Mouse (Mus musculus) MEL (cell line): ENCODE measurements around the gene Pou2f2. TPM values are rescaled to one million over a fixed set of nuclear protein-coding genes. Genes with fewer than 3 reads are reported as not detected.

Experiments used
- DNase-seq: peaks from one replicate; pipeline ENCODE4 v3.0.0; 2011; ENCODE audit warnings: low read depth, low spot score
- H3K27ac ChIP-seq: 2 replicates; pipeline ENCODE4 v1.5.1; 2012; ENCODE audit warnings: low read depth, mild to moderate bottlenecking, control low read depth, low read length, moderate library complexity; ENCODE audit not compliant: control insufficient read depth
- H3K27me3 ChIP-seq, 2 experiments: fragments of 150-350 bp in 1 of 2; sonication (generic) in 1 of 2; 2 replicates each; pipeline ENCODE4 v1.6.1; 2012; ENCODE audit warnings: low read length in 2 of 2, mild to moderate bottlenecking in 2 of 2, improper control_type of control experiment in 1 of 2, moderate library complexity in 1 of 2; ENCODE audit not compliant: insufficient read depth in 2 of 2, control insufficient read depth in 1 of 2
- H3K36me3 ChIP-seq, 2 experiments: 2 replicates each; pipeline ENCODE4 v1.6.1; 2012 to 2014; ENCODE audit warnings: low read length in 2 of 2, improper control_type of control experiment in 1 of 2, inconsistent platforms in 1 of 2, mild to moderate bottlenecking in 1 of 2; ENCODE audit not compliant: insufficient read depth in 2 of 2, control insufficient read depth in 1 of 2
- H3K4me1 ChIP-seq, 2 experiments: fragments of 150-350 bp in 1 of 2; sonication (generic) in 1 of 2; 2 replicates each; pipeline ENCODE4 v1.6.1; 2012; ENCODE audit warnings: low read length in 2 of 2, improper control_type of control experiment in 1 of 2, mild to moderate bottlenecking in 1 of 2; ENCODE audit not compliant: insufficient read depth in 2 of 2, control insufficient read depth in 1 of 2
- H3K4me3 ChIP-seq, 2 experiments: fragments of 150-350 bp in 1 of 2; sonication (generic) in 1 of 2; 2 replicates each; pipeline ENCODE4 v1.5.1; 2012; ENCODE audit warnings: low read depth in 2 of 2, low read length in 2 of 2, mild to moderate bottlenecking in 2 of 2, moderate library complexity in 2 of 2, control low read depth in 1 of 2, improper control_type of control experiment in 1 of 2; ENCODE audit not compliant: control insufficient read depth in 1 of 2, insufficient read depth in 1 of 2
- H3K79me2 ChIP-seq: 2 replicates; pipeline ENCODE4 v1.6.1; 2012; ENCODE audit warnings: mild to moderate bottlenecking, low read length, moderate library complexity; ENCODE audit not compliant: control insufficient read depth, poor library complexity, insufficient read depth
- H3K9ac ChIP-seq: 2 replicates; pipeline ENCODE4 v1.6.1; 2012; ENCODE audit warnings: low read depth, mild to moderate bottlenecking, control low read depth, low read length, moderate library complexity; ENCODE audit not compliant: control insufficient read depth, poor library complexity, severe bottlenecking
- H3K9me3 ChIP-seq: fragments of 150-350 bp; sonication (generic); replicated peaks from 2 replicates; pipeline ENCODE4 v1.6.1; 2012; ENCODE audit warnings: mild to moderate bottlenecking, low read length, improper control_type of control experiment, moderate library complexity; ENCODE audit not compliant: insufficient read depth
- CHD1 ChIP-seq: IDR thresholded peaks from 2 replicates; pipeline ENCODE4 v1.6.1; 2012; ENCODE audit warnings: low read depth, mild to moderate bottlenecking, inconsistent platforms, low read length, improper control_type of control experiment
- CHD2 ChIP-seq: IDR thresholded peaks from 2 replicates; pipeline ENCODE4 v1.6.1; 2011; ENCODE audit warnings: low read length, improper control_type of control experiment
- CTCF ChIP-seq, 3 experiments: IDR thresholded peaks in 2 of 3; conservative IDR thresholded peaks in 1 of 3; 2 replicates each; pipeline ENCODE4 v1.5.1; 2011 to 2012; ENCODE audit warnings: low read length in 3 of 3, low read depth in 2 of 3, mild to moderate bottlenecking in 2 of 3, improper control_type of control experiment in 1 of 3, inconsistent platforms in 1 of 3, mixed read lengths in 1 of 3, moderate library complexity in 1 of 3; ENCODE audit not compliant: control insufficient read depth in 1 of 3, insufficient read depth in 1 of 3, poor library complexity in 1 of 3, severe bottlenecking in 1 of 3
- ELF1 ChIP-seq: IDR thresholded peaks from 2 replicates; pipeline ENCODE4 v1.6.1; 2014; ENCODE audit warnings: low read depth, mild to moderate bottlenecking, inconsistent platforms, low read length, improper control_type of control experiment, moderate library complexity
- EP300 ChIP-seq, 2 experiments: IDR thresholded peaks; 2 replicates each; pipeline ENCODE4 v1.6.1; 2011; ENCODE audit warnings: improper control_type of control experiment in 2 of 2, low read length in 2 of 2, low read depth in 1 of 2, mild to moderate bottlenecking in 1 of 2
- ETS1 ChIP-seq: IDR thresholded peaks from 2 replicates; pipeline ENCODE4 v1.6.1; 2012; ENCODE audit warnings: low read depth, mild to moderate bottlenecking, inconsistent platforms, low read length, improper control_type of control experiment, moderate library complexity
- GABPA ChIP-seq: IDR thresholded peaks from 2 replicates; pipeline ENCODE4 v1.6.1; 2012; ENCODE audit warnings: low read depth, mild to moderate bottlenecking, inconsistent platforms, low read length, improper control_type of control experiment, moderate library complexity
- GATA1 ChIP-seq: IDR thresholded peaks from 2 replicates; pipeline ENCODE4 v1.6.1; 2011; ENCODE audit warnings: low read depth, low read length, improper control_type of control experiment
- HCFC1 ChIP-seq: IDR thresholded peaks from 2 replicates; pipeline ENCODE4 v1.6.1; 2012; ENCODE audit warnings: low read depth, mild to moderate bottlenecking, inconsistent platforms, low read length, improper control_type of control experiment, moderate library complexity
- MAFK ChIP-seq: IDR thresholded peaks from 2 replicates; pipeline ENCODE4 v1.6.1; 2011; ENCODE audit warnings: low read depth, mild to moderate bottlenecking, low read length, improper control_type of control experiment, borderline replicate concordance
- NELFE ChIP-seq: IDR thresholded peaks from 2 replicates; pipeline ENCODE4 v1.6.1; 2011; ENCODE audit warnings: low read depth, low read length, improper control_type of control experiment
- NRF1 ChIP-seq: IDR thresholded peaks from 2 replicates; pipeline ENCODE4 v1.6.1; 2014; ENCODE audit warnings: low read depth, mild to moderate bottlenecking, inconsistent platforms, low read length, improper control_type of control experiment, moderate library complexity; ENCODE audit not compliant: poor library complexity, insufficient read depth, severe bottlenecking
- POLR2A ChIP-seq, 2 experiments: IDR thresholded peaks; 2 replicates each; pipeline ENCODE4 v1.6.1; 2011 to 2012; ENCODE audit warnings: low read length in 2 of 2, mild to moderate bottlenecking in 2 of 2, control low read depth in 1 of 2, improper control_type of control experiment in 1 of 2, low read depth in 1 of 2, moderate library complexity in 1 of 2; ENCODE audit not compliant: control insufficient read depth in 1 of 2, insufficient read depth in 1 of 2, poor library complexity in 1 of 2
- POLR2AphosphoS5 ChIP-seq: IDR thresholded peaks from 2 replicates; pipeline ENCODE4 v1.6.1; 2012; ENCODE audit warnings: low read depth, borderline replicate concordance, mild to moderate bottlenecking, inconsistent platforms, low read length, moderate library complexity, mixed read lengths
- TAL1 ChIP-seq: IDR thresholded peaks from 2 replicates; pipeline ENCODE4 v1.6.1; 2012; ENCODE audit warnings: mild to moderate bottlenecking, inconsistent platforms, low read length, moderate library complexity, mixed read lengths
- UBTF ChIP-seq: IDR thresholded peaks from 2 replicates; pipeline ENCODE4 v1.6.1; 2012; ENCODE audit warnings: low read depth, mild to moderate bottlenecking, inconsistent platforms, low read length, improper control_type of control experiment, moderate library complexity, borderline replicate concordance; ENCODE audit not compliant: insufficient read depth
- USF2 ChIP-seq, 2 experiments: IDR thresholded peaks; 2 replicates each; pipeline ENCODE4 v1.6.1; 2011 to 2012; ENCODE audit warnings: improper control_type of control experiment in 2 of 2, low read length in 2 of 2, borderline replicate concordance in 1 of 2, inconsistent platforms in 1 of 2, low read depth in 1 of 2, mild to moderate bottlenecking in 1 of 2; ENCODE audit not compliant: insufficient read depth in 1 of 2
- ZKSCAN1 ChIP-seq: IDR thresholded peaks from 2 replicates; pipeline ENCODE4 v1.6.1; 2012; ENCODE audit warnings: low read depth, mild to moderate bottlenecking, inconsistent platforms, low read length, improper control_type of control experiment, moderate library complexity
- ZNF384 ChIP-seq: IDR thresholded peaks from 2 replicates; pipeline ENCODE4 v1.6.1; 2012; ENCODE audit warnings: low read depth, mild to moderate bottlenecking, inconsistent platforms, low read length, improper control_type of control experiment
- polyA plus RNA-seq, 2 experiments: library from polyadenylated mRNA; stranded (reverse) in 1 of 2; unstranded in 1 of 2; fragments of >175 nt in 1 of 2; fragments of >200 nt in 1 of 2; gene quantifications; 2 replicates each; pipeline versions ENCODE4 v1.2.1 to v1.2.4; 2012; ENCODE audit warnings: low replicate concordance in 2 of 2, low read depth in 1 of 2; ENCODE audit not compliant: insufficient read length in 2 of 2, insufficient read depth in 1 of 2, missing spikeins in 1 of 2
- total RNA-seq: library from RNA; depleted of rRNA; stranded (reverse); fragments of 300-350 nt; gene quantifications from 2 replicates; pipeline ENCODE4 v1.2.3, GENCODE M21; 2012

The Pou2f2 gene
- total and polyA plus RNA-seq, 3 experiments, result 0.73 to 6.4 TPM; not detected in 1

GRCm38 (mm10) chr7:25178317-25178716 is 1.2 kb downstream of the Pou2f2 start:
- Histone ChIP-seq H3K36me3 (peaks cover 0 to 2% of the 10 kb centered on the region in 2 experiments; a peak in 1 of 4 replicates), H3K27me3 (no peaks in the 10 kb centered on the region; a peak in 1 of 4 replicates), H3K27ac (no peak overlapping the region), H3K4me1 (peaks cover 0 to 6% of the 10 kb centered on the region in 2 experiments; a peak in 2 of 4 replicates), H3K4me3 (peak overlapping the region; percentile 55), H3K79me2 (no peaks in the 10 kb centered on the region; the same call in 1 of the 2 replicates), H3K9ac (peak overlapping the region; percentile 80), H3K9me3 (no peaks in the 10 kb centered on the region)
- DNase-seq, result peak; percentile 42
- TF ChIP-seq ZNF384 (peak; percentile 49; the same call in 1 of the 2 replicates), UBTF (0 out of 2 replicates have a peak, but pooled peaks have one; percentile 3), POLR2A (IDR thresholded peaks at IDR 0.05; ENCODE audit: control insufficient read depth in 1 of 2, insufficient read depth in 1 of 2, low read depth in 1 of 2, low read length in 2 of 2, poor library complexity in 1 of 2) (no peak)

- TF ChIP-seq POLR2AphosphoS5 (no peak), EP300 (IDR thresholded peaks at IDR 0.05; ENCODE audit: low read depth in 1 of 2, low read length in 2 of 2) (no peak), UBTF (no peak), MAFK (no peak), TAL1 (no peak), ZKSCAN1 (no peak), CHD1 (no peak), CTCF (IDR thresholded peaks at IDR 0.05 in 2 of 3, conservative IDR thresholded peaks at IDR 0.05 in 1 of 3; ENCODE audit: control insufficient read depth in 1 of 3, insufficient read depth in 1 of 3, low read depth in 2 of 3, low read length in 3 of 3, poor library complexity in 1 of 3, severe bottlenecking in 1 of 3) (no peak), CHD2 (no peak), ZNF384 (no peak)
- no peak overlapping the region for H3K27ac ChIP-seq
- H3K79me2 ChIP-seq, result no peaks in the 10 kb centered on the region; the same call in 1 of the 2 replicates
- H3K4me3 ChIP-seq, result no peak overlapping the region
- no peaks in the 10 kb centered on the region; a peak in 1 of 4 replicates for H3K27me3 ChIP-seq
- H3K9me3 ChIP-seq, result no peaks in the 10 kb centered on the region
- H3K36me3 ChIP-seq, result no peaks in the 10 kb centered on the region
- peaks cover 0 to 3% of the 10 kb centered on the region in 2 experiments; a peak in 1 of 4 replicates for H3K4me1 ChIP-seq
- no peak for DNase-seq
- H3K9ac ChIP-seq, result no peak overlapping the region
Observed at GRCm38 (mm10) chr7:25174343-25174742, 5.2 kb downstream of the Pou2f2 start.

GRCm38 (mm10) chr7:25172669-25173068 is 6.9 kb downstream of the Pou2f2 start:
- Histone ChIP-seq H3K27ac (no peak overlapping the region), H3K36me3 (no peaks in the 10 kb centered on the region), H3K9ac (no peak overlapping the region), H3K9me3 (no peaks in the 10 kb centered on the region), H3K79me2 (no peaks in the 10 kb centered on the region), H3K4me1 (no peaks in the 10 kb centered on the region), H3K27me3 (no peaks in the 10 kb centered on the region; a peak in 1 of 4 replicates), H3K4me3 (no peak overlapping the region)
- TF ChIP-seq CHD1 (no peak), GABPA (no peak), HCFC1 (no peak), UBTF (no peak), ELF1 (no peak), USF2 (IDR thresholded peaks at IDR 0.05; ENCODE audit: borderline replicate concordance in 1 of 2, insufficient read depth in 1 of 2, low read depth in 1 of 2, low read length in 2 of 2) (no peak), TAL1 (no peak), GATA1 (no peak), ETS1 (no peak), NRF1 (no peak), NELFE (no peak)
- no peak for DNase-seq
